Mouse (Mus musculus): ENCODE measurements around the gene Haus2. TPM values are rescaled to one million over a fixed set of nuclear protein-coding genes. Genes with fewer than 3 reads are reported as not detected.
"Not testable (repeated sequence)": the region's sequence is repeated elsewhere in the genome, so short reads cannot be mapped to it uniquely, and the experiment has no call there.

Gene Haus2
- 4.4 TPM for polyA plus RNA-seq (2012; fragmentation: generic; extraction: Trizol)

- peaks cover 13% of the 10 kb centered on the region for H3K79me2 ChIP-seq (ENCODE audit: control insufficient read depth, insufficient read depth)
- H3K4me2 ChIP-seq (ENCODE audit: low read depth) = peak within 1 kb of the TSS; percentile 91
- H3K27me3 ChIP-seq (ENCODE audit: control insufficient read depth, insufficient read depth, insufficient read length) = no peaks in the 10 kb centered on the region
- TF ChIP-seq MYOG (IDR thresholded peaks at IDR 0.05; ENCODE audit: control insufficient read depth in 1 of 3, insufficient read depth in 1 of 3, insufficient read length in 2 of 3, low read depth in 2 of 3) (peak in 1 of 3 experiments; percentile 24), POLR2AphosphoS2 (IDR thresholded peaks at IDR 0.05; ENCODE audit: insufficient read length, low read depth) (peak; percentile 86), POLR2A (IDR thresholded peaks at IDR 0.05; ENCODE audit: insufficient read length, low read depth) (peak; percentile 95), SRF (IDR thresholded peaks at IDR 0.05; ENCODE audit: control insufficient read depth, insufficient read length, low read depth) (peak; percentile 89), MAX (IDR thresholded peaks at IDR 0.05; ENCODE audit: low read depth) (no peak)
- peak within 1 kb of the TSS; percentile 87 for H3K4me3 ChIP-seq
- H3ac ChIP-seq (ENCODE audit: control insufficient read depth, insufficient read length) = peak within 1 kb of the TSS; percentile 24
- peaks cover 11% of the 10 kb centered on the region for H3K36me3 ChIP-seq (ENCODE audit: control insufficient read depth, insufficient read depth)
Observed at GRCm38 (mm10) chr2:120608830-120609723, at the start of gene Haus2, which contains the start of gene Lrrc57. Gene Haus2 (plus strand): TSS chr2:120609383. Gene Lrrc57 (minus strand): TSS chr2:120609520.

- H3ac ChIP-seq (ENCODE audit: control insufficient read depth, insufficient read length) = no peak overlapping the region
- no peaks in the 10 kb centered on the region for H3K36me3 ChIP-seq (ENCODE audit: control insufficient read depth, insufficient read depth)
- TF ChIP-seq REST (IDR thresholded peaks at IDR 0.05; ENCODE audit: insufficient read depth, insufficient read length) = no peak
- no peak for TF ChIP-seq CEBPB (IDR thresholded peaks at IDR 0.05; ENCODE audit: insufficient read depth, poor library complexity, severe bottlenecking)
- no peak for TF ChIP-seq MYOD1 (IDR thresholded peaks at IDR 0.05; ENCODE audit: control insufficient read depth in 1 of 3, insufficient read length in 2 of 3, low read depth in 2 of 3)
- no peak for TF ChIP-seq TCF12 (IDR thresholded peaks at IDR 0.05; ENCODE audit: insufficient read depth, poor library complexity, severe bottlenecking)
- TF ChIP-seq MYOG (IDR thresholded peaks at IDR 0.05; ENCODE audit: control insufficient read depth in 1 of 3, insufficient read depth in 1 of 3, insufficient read length in 2 of 3, low read depth in 2 of 3) = no peak
- no peak for TF ChIP-seq SRF (IDR thresholded peaks at IDR 0.05; ENCODE audit: control insufficient read depth, insufficient read length, low read depth)
- no peak for TF ChIP-seq MAX (IDR thresholded peaks at IDR 0.05; ENCODE audit: low read depth)
- TF ChIP-seq TCF3 (IDR thresholded peaks at IDR 0.05; ENCODE audit: insufficient read length, low read depth) = no peak
- TF ChIP-seq E2F4 (IDR thresholded peaks at IDR 0.05; ENCODE audit: insufficient read depth) = no peak
- TF ChIP-seq POLR2AphosphoS2 (IDR thresholded peaks at IDR 0.05; ENCODE audit: insufficient read length, low read depth) = no peak
- TF ChIP-seq POLR2A (IDR thresholded peaks at IDR 0.05; ENCODE audit: insufficient read length, low read depth) = no peak
- no peak for TF ChIP-seq USF1 (IDR thresholded peaks at IDR 0.05; ENCODE audit: low read depth)
- H3K27me3 ChIP-seq (ENCODE audit: control insufficient read depth, insufficient read depth, insufficient read length) = no peaks in the 10 kb centered on the region
- peak overlapping the region; percentile 25 for H3K4me2 ChIP-seq (ENCODE audit: low read depth)
- H3K4me3 ChIP-seq = no peak overlapping the region
- peaks cover 65% of the 10 kb centered on the region for H3K79me2 ChIP-seq (ENCODE audit: control insufficient read depth, insufficient read depth)
Observed at GRCm38 (mm10) chr2:120561524-120561923, 47.7 kb upstream of the Haus2 start.

- no peak for TF ChIP-seq TCF3 (IDR thresholded peaks at IDR 0.05; ENCODE audit: insufficient read length, low read depth)
- no peak for TF ChIP-seq TCF12 (IDR thresholded peaks at IDR 0.05; ENCODE audit: insufficient read depth, poor library complexity, severe bottlenecking)
- TF ChIP-seq CEBPB (IDR thresholded peaks at IDR 0.05; ENCODE audit: insufficient read depth, poor library complexity, severe bottlenecking) = no peak
- TF ChIP-seq SRF (IDR thresholded peaks at IDR 0.05; ENCODE audit: control insufficient read depth, insufficient read length, low read depth) = no peak
- no peak for TF ChIP-seq POLR2AphosphoS2 (IDR thresholded peaks at IDR 0.05; ENCODE audit: insufficient read length, low read depth)
- TF ChIP-seq USF1 (IDR thresholded peaks at IDR 0.05; ENCODE audit: low read depth) = no peak
- no peak for TF ChIP-seq MAX (IDR thresholded peaks at IDR 0.05; ENCODE audit: low read depth)
- TF ChIP-seq E2F4 (IDR thresholded peaks at IDR 0.05; ENCODE audit: insufficient read depth) = no peak
- no peak for TF ChIP-seq REST (IDR thresholded peaks at IDR 0.05; ENCODE audit: insufficient read depth, insufficient read length)
- TF ChIP-seq MYOD1 (IDR thresholded peaks at IDR 0.05; ENCODE audit: control insufficient read depth in 1 of 3, insufficient read length in 2 of 3, low read depth in 2 of 3) = no peak
- no peak for TF ChIP-seq POLR2A (IDR thresholded peaks at IDR 0.05; ENCODE audit: insufficient read length, low read depth)
- Histone ChIP-seq H3K79me2 (ENCODE audit: control insufficient read depth, insufficient read depth) (peaks cover 54% of the 10 kb centered on the region), H3K4me2 (ENCODE audit: low read depth) (peak overlapping the region; percentile 64), H3ac (ENCODE audit: control insufficient read depth, insufficient read length) (peak overlapping the region; percentile 84), H3K36me3 (ENCODE audit: control insufficient read depth, insufficient read depth) (no peaks in the 10 kb centered on the region), H3K4me3 (peak overlapping the region; percentile 65), H3K27me3 (ENCODE audit: control insufficient read depth, insufficient read depth, insufficient read length) (no peaks in the 10 kb centered on the region)
Observed at GRCm38 (mm10) chr2:120562859-120563234, 46.3 kb upstream of the Haus2 start.

GRCm38 (mm10) chr2:120563235-120563990, 45.8 kb upstream of the Haus2 start, which contains the start of gene Zfp106:
Gene Zfp106 (minus strand): TSS chr2:120563843.
- H3K4me3 ChIP-seq = peak within 1 kb of the TSS; percentile 65
- H3K36me3 ChIP-seq (ENCODE audit: control insufficient read depth, insufficient read depth) = no peaks in the 10 kb centered on the region
- H3K4me2 ChIP-seq (ENCODE audit: low read depth) = peak within 1 kb of the TSS; percentile 64
- peak within 1 kb of the TSS; percentile 84 for H3ac ChIP-seq (ENCODE audit: control insufficient read depth, insufficient read length)
- TF ChIP-seq MYOG (IDR thresholded peaks at IDR 0.05; ENCODE audit: control insufficient read depth in 1 of 3, insufficient read depth in 1 of 3, insufficient read length in 2 of 3, low read depth in 2 of 3) (peak in 2 of 3 experiments; percentile 56 to 69), POLR2A (IDR thresholded peaks at IDR 0.05; ENCODE audit: insufficient read length, low read depth) (peak; percentile 82), CEBPB (IDR thresholded peaks at IDR 0.05; ENCODE audit: insufficient read depth, poor library complexity, severe bottlenecking) (no peak), POLR2AphosphoS2 (IDR thresholded peaks at IDR 0.05; ENCODE audit: insufficient read length, low read depth) (peak; percentile 75), REST (IDR thresholded peaks at IDR 0.05; ENCODE audit: insufficient read depth, insufficient read length) (no peak), SRF (IDR thresholded peaks at IDR 0.05; ENCODE audit: control insufficient read depth, insufficient read length, low read depth) (peak; percentile 31), MYOD1 (IDR thresholded peaks at IDR 0.05; ENCODE audit: control insufficient read depth in 1 of 3, insufficient read length in 2 of 3, low read depth in 2 of 3) (peak in 2 of 3 experiments; percentile 64 to 67)
- H3K79me2 ChIP-seq (ENCODE audit: control insufficient read depth, insufficient read depth) = peaks cover 54% of the 10 kb centered on the region
- no peaks in the 10 kb centered on the region for H3K27me3 ChIP-seq (ENCODE audit: control insufficient read depth, insufficient read depth, insufficient read length)

- Histone ChIP-seq H3K4me3 (peak overlapping the region; percentile 65), H3K79me2 (ENCODE audit: control insufficient read depth, insufficient read depth) (peaks cover 56% of the 10 kb centered on the region)
- not testable (repeated sequence) for H3K27me3 ChIP-seq (ENCODE audit: control insufficient read depth, insufficient read depth, insufficient read length); H3ac ChIP-seq (ENCODE audit: control insufficient read depth, insufficient read length); H3K4me2 ChIP-seq (ENCODE audit: low read depth); H3K36me3 ChIP-seq (ENCODE audit: control insufficient read depth, insufficient read depth)
Observed at GRCm38 (mm10) chr2:120564548-120565188, 44.5 kb upstream of the Haus2 start.
